Comparison of ENCODE assay signal across 9 mouse cellular contexts in the genomic region with DNA sequence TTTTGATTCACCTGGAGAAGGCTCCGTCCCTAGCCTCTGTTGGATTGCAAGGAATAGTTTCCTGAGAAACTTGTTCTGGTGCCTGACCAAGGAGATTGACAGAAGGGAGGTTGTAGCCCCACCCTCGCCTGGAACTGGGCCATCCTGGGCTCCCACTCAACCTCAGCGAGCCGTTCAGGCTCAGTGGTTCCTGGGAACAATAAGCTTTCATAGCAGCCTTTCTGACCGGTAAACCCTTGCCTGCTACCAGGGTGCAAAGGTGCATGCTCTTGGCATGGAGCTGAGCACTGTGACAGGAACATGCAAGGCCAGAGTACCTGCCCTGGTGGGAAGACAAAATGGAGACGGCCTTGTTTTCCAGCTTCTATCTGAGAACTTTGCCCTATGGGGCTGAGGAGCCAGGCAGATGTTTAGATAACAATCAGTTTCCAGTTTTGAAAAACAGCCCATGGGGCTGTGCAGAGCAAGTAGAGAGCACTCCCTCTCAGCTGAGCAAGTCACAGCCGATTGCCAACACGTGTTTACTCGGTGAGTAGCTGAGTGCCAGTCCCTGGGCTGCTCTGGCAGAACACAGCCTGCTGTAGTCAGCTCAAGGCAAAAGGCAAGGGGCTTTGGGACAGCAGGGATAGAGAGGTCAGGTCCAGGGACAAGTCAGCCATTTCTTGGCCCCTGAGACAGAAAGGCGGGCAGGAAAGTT. TPM values are rescaled to one million over a fixed set of nuclear protein-coding genes. Genes with fewer than 3 reads are reported as not detected.
DNase-seq lines count a peak whose midpoint lies in the region; ATAC-seq and TF ChIP-seq lines count a peak whose summit lies in the region.
"Had no signal": no experiment of that assay in that cellular context is flagged by ENCODE, and none has a peak within 500 bp of the region (broad histone marks: within the 10 kb centered on the region; RNA-seq: fewer than 3 reads in every experiment).

No protein-coding gene starts in this region.

- peaks cover 10% of the 10 kb centered on the region for H3K4me1 ChIP-seq in forebrain, embryonic 13.5 days
- peaks cover 7% of the 10 kb centered on the region for H3K4me1 ChIP-seq in forebrain, embryonic 12.5 days
- H3K4me1 ChIP-seq in lung, adult 2 months (ENCODE audit: control insufficient read depth, insufficient read depth, low read length), result peaks cover 3% of the 10 kb centered on the region

- no peaks in the 10 kb centered on the region for H3K9me3 ChIP-seq in forebrain, embryonic 13.5 days (replicated peaks)
- H3K9me3 ChIP-seq in forebrain, embryonic 12.5 days, result no peaks in the 10 kb centered on the region

- H3K9ac ChIP-seq in forebrain, embryonic 13.5 days, result no peak overlapping the region
- no peak overlapping the region for H3K9ac ChIP-seq in forebrain, embryonic 12.5 days

- DNase-seq in MN1 (ENCODE audit: low spot score), result peak; percentile 56
- DNase-seq in gastrocnemius, postnatal 14 days, result peak; percentile 69
- DNase-seq in kidney, adult 8-10 months, result peak; percentile 97
- DNase-seq in lung, adult 2 months, result peak; percentile 51
- DNase-seq in thymus, postnatal 0 days (ENCODE audit: low spot score), result peak; percentile 71
- DNase-seq in spleen, adult 18-20 months, result no peak

- no peak overlapping the region for H3K4me3 ChIP-seq in forebrain, embryonic 13.5 days
- H3K4me3 ChIP-seq in forebrain, embryonic 12.5 days (replicated peaks), result no peak overlapping the region
- H3K4me3 ChIP-seq in lung, adult 2 months (replicated peaks; ENCODE audit: extremely low read depth, low read depth, low read length), result no peak overlapping the region
- H3K4me3 ChIP-seq: myocyte had no signal

- H3K36me3 ChIP-seq in forebrain, embryonic 13.5 days (ENCODE audit: poor library complexity, severe bottlenecking), result no peaks in the 10 kb centered on the region
- no peaks in the 10 kb centered on the region for H3K36me3 ChIP-seq in forebrain, embryonic 12.5 days (replicated peaks)

- peak; percentile 51; the same call in 1 of the 2 replicates for ATAC-seq in forebrain, embryonic 13.5 days
- no peak for ATAC-seq in forebrain, embryonic 12.5 days (ENCODE audit: low FRiP score)

- no peak for TF ChIP-seq POLR2A in lung, adult 2 months (IDR thresholded peaks at IDR 0.05; ENCODE audit: borderline replicate concordance, extremely low read depth, low read depth, low read length)

- H3K4me2 ChIP-seq in forebrain, embryonic 13.5 days, result no peak overlapping the region
- H3K4me2 ChIP-seq in forebrain, embryonic 12.5 days, result no peak overlapping the region

- 69% methylated on average over 10 of the region's 10 CpGs for WGBS in forebrain, embryonic 13.5 days
- WGBS in forebrain, embryonic 12.5 days, result 80% methylated on average over 10 of the region's 10 CpGs
- 27% methylated on average over 10 of the region's 10 CpGs for WGBS in lung, adult 2 months

- no peak overlapping the region for H3K27ac ChIP-seq in forebrain, embryonic 13.5 days
- no peak overlapping the region for H3K27ac ChIP-seq in forebrain, embryonic 12.5 days

- peaks cover 24% of the 10 kb centered on the region; the same call in 1 of the 2 replicates for H3K27me3 ChIP-seq in forebrain, embryonic 13.5 days
- H3K27me3 ChIP-seq in forebrain, embryonic 12.5 days, result peaks cover 31% of the 10 kb centered on the region

- TF ChIP-seq CTCF in lung, adult 2 months (IDR thresholded peaks at IDR 0.05; ENCODE audit: insufficient read depth, low read length), result no peak

- intact Hi-C loops in gastrocnemius, postnatal 14 days (cut with DNase I; ENCODE audit: low total_unique reads), result no loop called here

RNA-seq across cellular contexts. Expression of a gene that starts 1.2 kb away (rescaled TPM):
- polyA plus RNA-seq in forebrain, embryonic 13.5 days (2015; fragmentation: Nextera tagmentation; extraction: Ambion mirVana), result 0.04 TPM in 2 replicates
- polyA plus RNA-seq in forebrain, embryonic 12.5 days (2016; fragmentation: Nextera tagmentation; extraction: Ambion mirVana), result 0.04 TPM in 1 of 2 replicates, not detected in the other
- under 1 TPM; 0.20 to 0.49 TPM for total RNA-seq in gastrocnemius, postnatal 14 days (2021)
- polyA plus RNA-seq in lung, adult 2 months (2012; rRNA removed), result 2.1 and 2.2 TPM in 2 replicates
- polyA plus RNA-seq in thymus, postnatal 0 days (2015; fragmentation: Nextera tagmentation; extraction: Ambion mirVana), result 8.2 and 10.1 TPM in 2 replicates
- polyA plus RNA-seq: myocyte had no signal

RNA-seq across cellular contexts. Expression of a gene that starts 1.3 kb away (rescaled TPM):
- polyA plus RNA-seq in forebrain, embryonic 13.5 days (2015; fragmentation: Nextera tagmentation; extraction: Ambion mirVana), result 0.88 and 1.1 TPM in 2 replicates
- 1.1 and 1.3 TPM in 2 replicates for polyA plus RNA-seq in forebrain, embryonic 12.5 days (2016; fragmentation: Nextera tagmentation; extraction: Ambion mirVana)
- under 1 TPM in 1 of 2 experiments, not detected in 1; 0.10 TPM for total RNA-seq in gastrocnemius, postnatal 14 days (2021)
- polyA plus RNA-seq in lung, adult 2 months (2012; rRNA removed), result 0.64 and 0.88 TPM in 2 replicates
- 22.9 and 27.9 TPM in 2 replicates for polyA plus RNA-seq in thymus, postnatal 0 days (2015; fragmentation: Nextera tagmentation; extraction: Ambion mirVana)

RNA-seq across cellular contexts. Expression of a gene that starts 31.9 kb away (rescaled TPM):
- 87.0 and 98.0 TPM in 2 replicates for polyA plus RNA-seq in forebrain, embryonic 13.5 days (2015; fragmentation: Nextera tagmentation; extraction: Ambion mirVana)
- polyA plus RNA-seq in forebrain, embryonic 12.5 days (2016; fragmentation: Nextera tagmentation; extraction: Ambion mirVana), result 88.1 and 89.4 TPM in 2 replicates
- 10 to 100 TPM; 24.1 to 29.7 TPM for total RNA-seq in gastrocnemius, postnatal 14 days (2021)
- polyA plus RNA-seq in lung, adult 2 months (2012; rRNA removed), result 21.0 and 24.6 TPM in 2 replicates
- polyA plus RNA-seq in thymus, postnatal 0 days (2015; fragmentation: Nextera tagmentation; extraction: Ambion mirVana), result 53.9 and 58.7 TPM in 2 replicates

RNA-seq across cellular contexts. Expression of a gene that starts 41.9 kb away (rescaled TPM):
- 396 and 460 TPM in 2 replicates for polyA plus RNA-seq in forebrain, embryonic 13.5 days (2015; fragmentation: Nextera tagmentation; extraction: Ambion mirVana)
- 365 and 380 TPM in 2 replicates for polyA plus RNA-seq in forebrain, embryonic 12.5 days (2016; fragmentation: Nextera tagmentation; extraction: Ambion mirVana)
- 10 to 100 TPM; 55.1 to 60.3 TPM for total RNA-seq in gastrocnemius, postnatal 14 days (2021)
- polyA plus RNA-seq in lung, adult 2 months (2012; rRNA removed), result 31.5 and 49.5 TPM in 2 replicates
- 345 and 371 TPM in 2 replicates for polyA plus RNA-seq in thymus, postnatal 0 days (2015; fragmentation: Nextera tagmentation; extraction: Ambion mirVana)

Comparison
In these comparisons a context has a peak if more than half of its experiments do, and no peak if none do; other contexts are left out.
1. DNase-seq: peak in MN1 (single experiment), gastrocnemius, postnatal 14 days (single experiment), kidney, adult 8-10 months (2 of 2), lung, adult 2 months (single experiment) and thymus, postnatal 0 days (single experiment); none in spleen, adult 18-20 months (0 of 2).
2. RNA of a gene that starts 1.3 kb away (polyA plus RNA-seq): 22.9 to 27.9 TPM in thymus, postnatal 0 days; 0.88 to 1.1 TPM in forebrain, embryonic 13.5 days, 1.1 to 1.3 TPM in forebrain, embryonic 12.5 days and 0.64 to 0.88 TPM in lung, adult 2 months; every median in the first group is over 10 times any median in the second.